Mouse (Mus musculus): ENCODE results near the gene Lrfn2.

GRCm38 (mm10) chr17:49083594-49084380 is 151.6 kb downstream of the Lrfn2 start:
- TF ChIP-seq CTCF (IDR thresholded peaks at IDR 0.05; ENCODE audit: low read depth), result no peak
- TF ChIP-seq EP300 (optimal IDR thresholded peaks at IDR 0.05), result no peak

Measured in stomach, postnatal 0 days (tissue).